Mouse (Mus musculus) heart, postnatal 0 days (tissue): ENCODE measurements at regions not wholly inside any gene's neighbourhood (a gene's known extent, or its start where the extent isn't known, plus 50 kb on each side); places are given as distances from the start of the nearest gene placed in this dataset.

ENCODE experiments used
- CTCF ChIP-seq: IDR thresholded peaks from 2 replicates; pipeline ENCODE4 v1.5.1; 2016; ENCODE audit warnings: antibody characterized with exemption, control low read depth, low read depth
- EP300 ChIP-seq: IDR thresholded peaks from 2 replicates; pipeline ENCODE4 v1.6.1; 2016; ENCODE audit warnings: antibody characterized with exemption, low read depth

DNA sequence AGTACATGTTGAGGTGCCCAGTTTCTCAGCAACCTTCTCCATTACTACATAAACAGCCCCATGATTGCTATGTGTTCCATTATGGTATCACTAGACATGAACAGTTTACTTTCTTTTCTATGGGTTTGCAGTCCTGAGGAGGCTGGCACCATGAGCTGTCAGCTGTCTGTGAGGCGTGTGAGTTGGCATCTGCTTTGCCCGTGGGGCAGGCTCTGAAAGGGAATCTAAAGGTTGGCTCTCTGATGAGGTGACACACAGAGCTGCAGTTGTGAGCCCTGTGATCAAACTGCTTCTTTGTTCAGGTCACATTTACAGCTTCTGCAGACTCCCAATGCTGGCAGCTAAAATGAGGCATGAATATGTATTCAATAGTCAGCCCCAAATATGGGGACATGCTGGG is 341.0 kb upstream of the Lmcd1 start:
- TF ChIP-seq CTCF: no peak
- no peak for TF ChIP-seq EP300
